Mouse (Mus musculus) MEL (cell line): ENCODE measurements around the gene Cst7. TPM values are rescaled to one million over a fixed set of nuclear protein-coding genes. Genes with fewer than 3 reads are reported as not detected.

ENCODE experiments used
- DNase-seq: peaks from one replicate; pipeline ENCODE4 v3.0.0; 2011; ENCODE audit warnings: low read depth, low spot score
- H3K27ac ChIP-seq: 2 replicates; pipeline ENCODE4 v1.5.1; 2012; ENCODE audit warnings: low read depth, mild to moderate bottlenecking, control low read depth, low read length, moderate library complexity; ENCODE audit not compliant: control insufficient read depth
- H3K27me3 ChIP-seq, 2 experiments: fragments of 150-350 bp in 1 of 2; sonication (generic) in 1 of 2; 2 replicates each; pipeline ENCODE4 v1.6.1; 2012; ENCODE audit warnings: low read length in 2 of 2, mild to moderate bottlenecking in 2 of 2, improper control_type of control experiment in 1 of 2, moderate library complexity in 1 of 2; ENCODE audit not compliant: insufficient read depth in 2 of 2, control insufficient read depth in 1 of 2
- H3K36me3 ChIP-seq, 2 experiments: 2 replicates each; pipeline ENCODE4 v1.6.1; 2012 to 2014; ENCODE audit warnings: low read length in 2 of 2, improper control_type of control experiment in 1 of 2, inconsistent platforms in 1 of 2, mild to moderate bottlenecking in 1 of 2; ENCODE audit not compliant: insufficient read depth in 2 of 2, control insufficient read depth in 1 of 2
- H3K4me1 ChIP-seq, 2 experiments: fragments of 150-350 bp in 1 of 2; sonication (generic) in 1 of 2; 2 replicates each; pipeline ENCODE4 v1.6.1; 2012; ENCODE audit warnings: low read length in 2 of 2, improper control_type of control experiment in 1 of 2, mild to moderate bottlenecking in 1 of 2; ENCODE audit not compliant: insufficient read depth in 2 of 2, control insufficient read depth in 1 of 2
- H3K4me3 ChIP-seq, 2 experiments: fragments of 150-350 bp in 1 of 2; sonication (generic) in 1 of 2; 2 replicates each; pipeline ENCODE4 v1.5.1; 2012; ENCODE audit warnings: low read depth in 2 of 2, low read length in 2 of 2, mild to moderate bottlenecking in 2 of 2, moderate library complexity in 2 of 2, control low read depth in 1 of 2, improper control_type of control experiment in 1 of 2; ENCODE audit not compliant: control insufficient read depth in 1 of 2, insufficient read depth in 1 of 2
- H3K79me2 ChIP-seq: 2 replicates; pipeline ENCODE4 v1.6.1; 2012; ENCODE audit warnings: mild to moderate bottlenecking, low read length, moderate library complexity; ENCODE audit not compliant: control insufficient read depth, poor library complexity, insufficient read depth
- H3K9ac ChIP-seq: 2 replicates; pipeline ENCODE4 v1.6.1; 2012; ENCODE audit warnings: low read depth, mild to moderate bottlenecking, control low read depth, low read length, moderate library complexity; ENCODE audit not compliant: control insufficient read depth, poor library complexity, severe bottlenecking
- H3K9me3 ChIP-seq: fragments of 150-350 bp; sonication (generic); replicated peaks from 2 replicates; pipeline ENCODE4 v1.6.1; 2012; ENCODE audit warnings: mild to moderate bottlenecking, low read length, improper control_type of control experiment, moderate library complexity; ENCODE audit not compliant: insufficient read depth
- BHLHE40 ChIP-seq: IDR thresholded peaks from 2 replicates; pipeline ENCODE4 v1.6.1; 2012; ENCODE audit warnings: low read depth, mild to moderate bottlenecking, inconsistent platforms, low read length, improper control_type of control experiment, borderline replicate concordance
- CHD1 ChIP-seq: IDR thresholded peaks from 2 replicates; pipeline ENCODE4 v1.6.1; 2012; ENCODE audit warnings: low read depth, mild to moderate bottlenecking, inconsistent platforms, low read length, improper control_type of control experiment
- E2F4 ChIP-seq: IDR thresholded peaks from 2 replicates; pipeline ENCODE4 v1.6.1; 2011; ENCODE audit warnings: low read depth, low read length, improper control_type of control experiment, borderline replicate concordance
- ETS1 ChIP-seq: IDR thresholded peaks from 2 replicates; pipeline ENCODE4 v1.6.1; 2012; ENCODE audit warnings: low read depth, mild to moderate bottlenecking, inconsistent platforms, low read length, improper control_type of control experiment, moderate library complexity
- GABPA ChIP-seq: IDR thresholded peaks from 2 replicates; pipeline ENCODE4 v1.6.1; 2012; ENCODE audit warnings: low read depth, mild to moderate bottlenecking, inconsistent platforms, low read length, improper control_type of control experiment, moderate library complexity
- MEF2A ChIP-seq: IDR thresholded peaks from 2 replicates; pipeline ENCODE4 v1.6.1; 2014; ENCODE audit warnings: low read depth, mild to moderate bottlenecking, inconsistent platforms, low read length, improper control_type of control experiment; ENCODE audit not compliant: poor library complexity, insufficient replicate concordance, severe bottlenecking; ENCODE audit errors: extremely low read depth
- MXI1 ChIP-seq: IDR thresholded peaks from 2 replicates; pipeline ENCODE4 v1.6.1; 2011; ENCODE audit warnings: mild to moderate bottlenecking, low read depth, low read length, improper control_type of control experiment
- MYB ChIP-seq: IDR thresholded peaks from 2 replicates; pipeline ENCODE4 v1.6.1; 2011; ENCODE audit warnings: mild to moderate bottlenecking, low read depth, low read length, improper control_type of control experiment
- MYC ChIP-seq: IDR thresholded peaks from 2 replicates; pipeline ENCODE4 v1.6.1; 2011; ENCODE audit warnings: low read depth, mild to moderate bottlenecking, low read length, improper control_type of control experiment, moderate library complexity
- POLR2A ChIP-seq, 2 experiments: IDR thresholded peaks; 2 replicates each; pipeline ENCODE4 v1.6.1; 2011 to 2012; ENCODE audit warnings: low read length in 2 of 2, mild to moderate bottlenecking in 2 of 2, control low read depth in 1 of 2, improper control_type of control experiment in 1 of 2, low read depth in 1 of 2, moderate library complexity in 1 of 2; ENCODE audit not compliant: control insufficient read depth in 1 of 2, insufficient read depth in 1 of 2, poor library complexity in 1 of 2
- SIN3A ChIP-seq: IDR thresholded peaks from 2 replicates; pipeline ENCODE4 v1.6.1; 2012; ENCODE audit warnings: low read length, improper control_type of control experiment, inconsistent platforms
- TAL1 ChIP-seq: IDR thresholded peaks from 2 replicates; pipeline ENCODE4 v1.6.1; 2012; ENCODE audit warnings: mild to moderate bottlenecking, inconsistent platforms, low read length, moderate library complexity, mixed read lengths
- TBP ChIP-seq: IDR thresholded peaks from 2 replicates; pipeline ENCODE4 v1.8.0; 2011; ENCODE audit warnings: low read depth, low read length, improper control_type of control experiment
- TCF12 ChIP-seq: IDR thresholded peaks from 2 replicates; pipeline ENCODE4 v1.6.1; 2014; ENCODE audit warnings: low read depth, mild to moderate bottlenecking, inconsistent platforms, low read length, improper control_type of control experiment, moderate library complexity
- ZKSCAN1 ChIP-seq: IDR thresholded peaks from 2 replicates; pipeline ENCODE4 v1.6.1; 2012; ENCODE audit warnings: low read depth, mild to moderate bottlenecking, inconsistent platforms, low read length, improper control_type of control experiment, moderate library complexity
- ZMIZ1 ChIP-seq: IDR thresholded peaks from 2 replicates; pipeline ENCODE4 v1.6.1; 2012; ENCODE audit warnings: low read depth, mild to moderate bottlenecking, inconsistent platforms, low read length, improper control_type of control experiment, moderate library complexity
- polyA plus RNA-seq, 2 experiments: library from polyadenylated mRNA; stranded (reverse) in 1 of 2; unstranded in 1 of 2; fragments of >175 nt in 1 of 2; fragments of >200 nt in 1 of 2; gene quantifications; 2 replicates each; pipeline versions ENCODE4 v1.2.1 to v1.2.4; 2012; ENCODE audit warnings: low replicate concordance in 2 of 2, low read depth in 1 of 2; ENCODE audit not compliant: insufficient read length in 2 of 2, insufficient read depth in 1 of 2, missing spikeins in 1 of 2
- total RNA-seq: library from RNA; depleted of rRNA; stranded (reverse); fragments of 300-350 nt; gene quantifications from 2 replicates; pipeline ENCODE4 v1.2.3, GENCODE M21; 2012

Gene Cst7
- total and polyA plus RNA-seq, 3 experiments = 12.4 to 35.8 TPM; not detected in 1

DNA sequence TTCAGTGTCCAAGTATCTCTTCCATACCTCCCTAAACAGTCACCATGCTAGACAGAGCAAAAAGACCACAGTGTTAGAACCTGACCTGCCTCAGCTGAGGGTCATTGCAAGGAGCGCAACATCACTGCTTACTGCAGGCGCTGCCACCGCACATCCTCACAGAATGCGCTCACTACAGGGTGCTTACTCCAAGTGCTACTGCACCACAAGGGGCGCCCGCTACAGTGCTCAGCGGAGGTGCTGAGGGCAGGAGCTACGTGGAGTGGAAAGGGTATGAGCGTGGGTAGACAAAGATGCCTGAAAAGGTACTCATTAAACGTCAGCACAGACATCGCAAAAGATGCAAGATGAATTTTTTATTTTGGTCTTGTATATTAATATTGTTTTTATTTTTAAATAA is 18.9 kb downstream of the Cst7 start:
- no peak for TF ChIP-seq GABPA
- no peak for DNase-seq
- Histone ChIP-seq H3K79me2 (no peaks in the 10 kb centered on the region), H3K9me3 (no peaks in the 10 kb centered on the region), H3K36me3 (peaks cover 0 to 3% of the 10 kb centered on the region in 2 experiments; a peak in 2 of 4 replicates), H3K9ac (no peak overlapping the region), H3K4me3 (no peak overlapping the region), H3K4me1 (no peaks in the 10 kb centered on the region), H3K27ac (no peak overlapping the region), H3K27me3 (no peaks in the 10 kb centered on the region)

DNA sequence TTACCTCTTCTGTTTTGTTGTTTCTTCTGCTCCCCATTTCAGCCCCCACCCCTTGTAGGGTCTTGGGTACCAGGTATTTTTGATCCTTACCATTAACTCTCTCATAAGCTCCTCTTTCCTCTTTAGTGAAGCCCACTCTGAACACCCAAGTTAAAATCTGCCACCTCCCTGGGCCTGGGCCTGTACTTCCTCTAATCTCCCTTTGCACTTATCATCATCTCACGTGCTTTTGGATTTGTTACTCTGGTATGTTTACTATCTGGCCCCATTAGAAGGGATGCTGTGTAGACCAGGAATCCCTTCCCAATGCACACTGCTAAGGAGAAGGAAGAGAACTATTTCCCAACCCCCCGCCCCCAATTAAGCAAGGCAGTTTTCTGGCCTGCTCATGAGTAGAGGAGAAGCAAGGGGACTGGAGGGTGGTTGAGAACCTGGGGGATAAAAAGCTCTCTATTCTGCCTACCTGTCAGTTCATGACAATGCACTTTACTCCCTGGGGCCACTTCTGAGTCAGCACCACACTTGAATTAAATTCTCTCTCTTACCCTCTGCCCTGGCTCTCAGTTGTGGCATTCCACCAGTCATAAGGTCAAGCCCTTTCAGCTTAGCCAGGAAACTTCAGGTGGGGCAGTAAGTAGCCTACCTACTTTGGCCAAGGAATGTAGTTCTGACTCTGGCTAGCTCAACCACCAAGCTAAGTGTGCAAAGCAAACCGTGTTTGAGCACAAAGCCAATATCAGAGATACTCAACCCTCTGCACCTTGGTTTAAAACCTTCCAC is 25.4 kb downstream of the Cst7 start:
- no peak for DNase-seq
- no peak for TF ChIP-seq MXI1
- TF ChIP-seq ETS1 = no peak
- TF ChIP-seq BHLHE40 = peak; percentile 75
- TF ChIP-seq, all 39 proteins: peak for 1
- Histone ChIP-seq H3K27me3 (no peaks in the 10 kb centered on the region), H3K79me2 (no peaks in the 10 kb centered on the region; the same call in 1 of the 2 replicates), H3K36me3 (no peaks in the 10 kb centered on the region; a peak in 1 of 4 replicates), H3K9ac (no peak overlapping the region), H3K9me3 (no peaks in the 10 kb centered on the region), H3K4me3 (no peak overlapping the region), H3K27ac (no peak overlapping the region), H3K4me1 (no peaks in the 10 kb centered on the region)

DNA sequence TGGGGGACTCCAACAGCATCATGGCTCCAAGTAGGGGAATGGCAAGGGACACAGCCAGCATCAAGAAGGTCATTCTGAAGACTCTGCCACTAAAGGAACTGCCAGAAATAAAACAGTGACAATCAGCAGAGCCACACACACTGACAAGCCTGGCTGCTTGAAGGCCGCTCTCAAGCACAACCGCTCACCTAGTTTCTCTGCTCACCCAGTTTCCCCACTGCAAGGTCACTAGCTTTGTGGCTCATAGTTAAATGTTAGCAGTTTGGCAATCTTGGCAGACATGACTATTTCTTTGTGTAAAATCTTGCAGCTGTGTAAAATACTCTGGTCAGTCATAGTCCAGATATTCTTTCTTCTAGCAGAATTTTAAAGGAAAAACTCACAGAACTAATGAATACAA is 30.0 kb downstream of the Cst7 start:
- Histone ChIP-seq H3K27ac (no peak overlapping the region), H3K4me3 (no peak overlapping the region), H3K9me3 (no peaks in the 10 kb centered on the region), H3K36me3 (no peaks in the 10 kb centered on the region; a peak in 2 of 4 replicates), H3K4me1 (no peaks in the 10 kb centered on the region), H3K9ac (no peak overlapping the region), H3K79me2 (peaks cover 6% of the 10 kb centered on the region; the same call in 1 of the 2 replicates), H3K27me3 (no peaks in the 10 kb centered on the region)
- TF ChIP-seq TBP = no peak
- no peak for TF ChIP-seq SIN3A
- TF ChIP-seq ZMIZ1 = no peak
- no peak for DNase-seq

DNA sequence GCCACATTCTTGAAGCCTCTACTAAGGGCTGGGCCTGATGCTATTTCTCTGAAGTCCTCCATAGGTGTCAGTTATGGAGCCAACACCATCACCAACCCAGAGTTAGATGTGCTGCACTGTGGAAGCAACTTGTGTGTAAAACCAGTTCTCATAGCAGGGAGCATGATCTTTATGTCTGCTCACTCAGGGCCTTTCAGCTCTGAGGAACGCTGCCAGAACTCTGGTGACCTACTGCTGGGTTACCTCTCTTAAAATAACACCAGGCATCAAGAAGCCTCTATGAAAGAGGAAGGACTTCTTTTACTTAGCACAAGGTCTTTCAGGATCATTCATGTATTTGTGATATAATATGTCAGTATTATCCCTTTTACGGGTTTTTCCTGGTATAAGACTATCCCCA is 32.0 kb downstream of the Cst7 start:
- peaks cover 0 to 1% of the 10 kb centered on the region in 2 experiments; a peak in 3 of 4 replicates for H3K36me3 ChIP-seq
- no peak overlapping the region for H3K4me3 ChIP-seq
- H3K9ac ChIP-seq = no peak overlapping the region
- no peak overlapping the region for H3K27ac ChIP-seq
- no peak for TF ChIP-seq POLR2A (IDR thresholded peaks at IDR 0.05; ENCODE audit: control insufficient read depth in 1 of 2, insufficient read depth in 1 of 2, low read depth in 1 of 2, low read length in 2 of 2, poor library complexity in 1 of 2)
- no peak for TF ChIP-seq MYC
- no peak for TF ChIP-seq ZKSCAN1
- TF ChIP-seq MEF2A = no peak
- TF ChIP-seq CHD1 = no peak
- TF ChIP-seq E2F4 = no peak
- no peak for TF ChIP-seq TAL1
- TF ChIP-seq TCF12 = no peak
- no peak for TF ChIP-seq MXI1
- TF ChIP-seq MYB = no peak
- H3K27me3 ChIP-seq = no peaks in the 10 kb centered on the region
- peaks cover 7% of the 10 kb centered on the region; the same call in 1 of the 2 replicates for H3K79me2 ChIP-seq
- H3K4me1 ChIP-seq = no peaks in the 10 kb centered on the region
- no peak for DNase-seq
- no peaks in the 10 kb centered on the region for H3K9me3 ChIP-seq
